Mouse (Mus musculus): Measurements from ENCODE around the gene Sipa1l1. TPM values are rescaled to one million over a fixed set of nuclear protein-coding genes. Genes with fewer than 3 reads are reported as not detected.
A peak's percentile ranks its signal among the peaks of the same experiment; 100 is the strongest.

The Sipa1l1 gene
- 13.0 and 14.1 TPM in 2 replicates for polyA plus RNA-seq (2014; fragmentation: Nextera tagmentation; extraction: Ambion mirVana)

DNA sequence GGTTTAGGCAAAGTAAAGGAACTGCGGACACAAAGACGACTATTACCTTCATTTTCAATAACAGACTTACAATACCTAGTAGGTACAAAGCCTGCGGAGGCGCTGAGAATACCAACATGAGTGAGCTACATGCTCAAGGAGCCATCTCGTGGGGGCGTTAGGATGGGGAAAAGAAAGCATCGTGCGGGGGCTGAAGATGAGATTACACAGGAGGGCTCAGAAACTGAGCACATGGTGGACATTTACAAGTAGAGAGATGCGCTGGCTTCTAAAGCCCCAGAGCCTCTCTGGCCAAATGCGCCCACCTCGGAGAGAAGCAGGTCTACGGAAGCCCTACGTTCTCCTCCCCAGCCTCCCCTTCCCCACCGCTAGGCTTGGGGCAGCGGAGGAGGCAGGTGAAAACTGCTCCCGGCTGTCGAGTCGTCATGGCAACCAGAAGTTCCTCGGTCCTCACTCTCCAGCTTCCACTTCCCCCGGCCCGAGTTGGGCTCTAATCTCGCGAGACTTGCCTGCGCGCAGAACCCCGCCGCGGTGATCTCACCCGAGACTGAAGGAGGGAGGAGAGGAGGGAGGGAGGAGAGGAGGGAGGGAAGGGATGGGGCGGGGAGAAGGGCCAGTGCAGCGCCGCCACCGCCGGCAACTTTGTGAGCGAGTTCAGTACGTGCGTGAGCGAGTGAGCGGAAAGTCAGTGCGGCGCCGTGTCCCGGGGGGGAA lies at the start of gene Sipa1l1:
TSS of gene Sipa1l1 (plus strand) at position 501 of the 714 bp plus-strand sequence.
- Histone ChIP-seq H3K4me2 (replicated peaks) (peak within 1 kb of the TSS; percentile 81), H3K4me3 (replicated peaks; ENCODE audit: low read length) (peak within 1 kb of the TSS; percentile 89), H3K9ac (peak within 1 kb of the TSS; percentile 80), H3K27me3 (ENCODE audit: control insufficient read depth, insufficient read depth, low read length) (no peaks in the 10 kb centered on the region), H3K36me3 (replicated peaks; ENCODE audit: control insufficient read depth, insufficient read depth) (no peaks in the 10 kb centered on the region), H3K9me3 (ENCODE audit: control insufficient read depth, low read length) (no peaks in the 10 kb centered on the region), H3K27ac (peak within 1 kb of the TSS; percentile 94), H3K4me1 (replicated peaks; ENCODE audit: control insufficient read depth, insufficient read depth, low read length) (peaks cover 17% of the 10 kb centered on the region)
- DNase-seq (ENCODE audit: low spot score) (peak; percentile 95), ATAC-seq (ENCODE audit: low FRiP score) (peak; percentile 94)
- WGBS: under 1% methylated on average over 40 of the region's 43 CpGs

- Histone ChIP-seq H3K4me1 (replicated peaks; ENCODE audit: control insufficient read depth, insufficient read depth, low read length) (peaks cover 4% of the 10 kb centered on the region; the same call in 1 of the 2 replicates), H3K4me2 (replicated peaks) (no peak overlapping the region), H3K4me3 (replicated peaks; ENCODE audit: low read length) (no peak overlapping the region), H3K9me3 (ENCODE audit: control insufficient read depth, low read length) (no peaks in the 10 kb centered on the region), H3K36me3 (replicated peaks; ENCODE audit: control insufficient read depth, insufficient read depth) (no peaks in the 10 kb centered on the region), H3K9ac (no peak overlapping the region), H3K27ac (no peak overlapping the region), H3K27me3 (ENCODE audit: control insufficient read depth, insufficient read depth, low read length) (no peaks in the 10 kb centered on the region)
- no peak for DNase-seq (ENCODE audit: low spot score)
- WGBS: 74% methylated on average over 10 of the region's 10 CpGs
- no peak for ATAC-seq (ENCODE audit: low FRiP score)
Measured at GRCm38 (mm10) chr12:82121947-82122346, 47.2 kb upstream of the Sipa1l1 start.

DNA sequence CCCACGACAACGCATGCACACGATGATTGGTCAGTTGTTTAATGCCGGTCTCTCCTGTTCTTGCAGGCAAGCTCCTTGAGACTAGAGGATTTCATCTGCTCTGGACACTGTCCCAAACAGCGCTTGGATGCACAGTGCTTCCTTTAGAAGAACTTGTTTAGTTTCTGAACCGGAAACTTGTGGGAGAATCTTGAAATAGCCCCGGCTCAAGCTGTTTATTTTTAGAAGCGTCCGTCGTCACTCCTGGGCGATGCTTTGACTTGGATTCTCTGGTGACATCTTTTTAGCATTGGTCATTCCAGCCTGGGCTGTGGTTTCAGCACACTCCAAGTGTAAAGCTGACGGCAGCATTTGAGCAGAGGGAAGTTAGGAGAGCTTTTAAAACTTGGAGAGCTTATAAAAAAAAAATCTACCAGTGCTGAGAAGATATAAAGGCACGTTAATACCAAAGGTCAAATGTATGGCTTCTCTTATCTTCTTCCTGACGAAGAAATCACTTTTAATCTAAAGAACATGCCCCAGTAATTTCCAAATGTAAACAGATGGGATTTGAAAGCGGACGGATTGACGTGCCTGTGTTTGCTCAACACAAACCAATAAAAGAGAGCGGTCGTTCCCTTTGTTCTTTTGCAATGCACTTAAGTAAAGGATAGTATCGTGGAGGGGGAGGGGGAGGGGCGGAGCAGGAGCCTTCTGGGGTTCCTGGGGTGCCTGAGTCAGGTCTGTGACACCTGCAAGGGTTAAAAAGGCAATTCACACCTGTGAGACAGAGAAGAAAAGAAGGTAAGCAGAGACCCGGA lies 46.5 kb upstream of the Sipa1l1 start:
- Histone ChIP-seq H3K4me1 (replicated peaks; ENCODE audit: control insufficient read depth, insufficient read depth, low read length) (peaks cover 4% of the 10 kb centered on the region; the same call in 1 of the 2 replicates), H3K9ac (no peak overlapping the region), H3K27me3 (ENCODE audit: control insufficient read depth, insufficient read depth, low read length) (no peaks in the 10 kb centered on the region), H3K36me3 (replicated peaks; ENCODE audit: control insufficient read depth, insufficient read depth) (no peaks in the 10 kb centered on the region), H3K27ac (no peak overlapping the region), H3K4me3 (replicated peaks; ENCODE audit: low read length) (no peak overlapping the region), H3K4me2 (replicated peaks) (peak overlapping the region; percentile 8; the same call in 1 of the 2 replicates), H3K9me3 (ENCODE audit: control insufficient read depth, low read length) (no peaks in the 10 kb centered on the region)
- WGBS: 37% methylated on average over 22 of the region's 22 CpGs
- DNase-seq (ENCODE audit: low spot score) (no peak), ATAC-seq (ENCODE audit: low FRiP score) (no peak)

GRCm38 (mm10) chr12:82126796-82127195 lies 42.3 kb upstream of the Sipa1l1 start:
- no peak overlapping the region for H3K4me3 ChIP-seq (replicated peaks; ENCODE audit: low read length)
- no peaks in the 10 kb centered on the region for H3K9me3 ChIP-seq (ENCODE audit: control insufficient read depth, low read length)
- DNase-seq (ENCODE audit: low spot score): no peak
- WGBS: 74% methylated on average over 3 of the region's 3 CpGs
- no peaks in the 10 kb centered on the region for H3K36me3 ChIP-seq (replicated peaks; ENCODE audit: control insufficient read depth, insufficient read depth)
- no peaks in the 10 kb centered on the region for H3K27me3 ChIP-seq (ENCODE audit: control insufficient read depth, insufficient read depth, low read length)
- H3K9ac ChIP-seq: no peak overlapping the region
- peaks cover 4% of the 10 kb centered on the region; the same call in 1 of the 2 replicates for H3K4me1 ChIP-seq (replicated peaks; ENCODE audit: control insufficient read depth, insufficient read depth, low read length)
- H3K4me2 ChIP-seq (replicated peaks): no peak overlapping the region
- no peak overlapping the region for H3K27ac ChIP-seq
- ATAC-seq (ENCODE audit: low FRiP score): no peak

DNA sequence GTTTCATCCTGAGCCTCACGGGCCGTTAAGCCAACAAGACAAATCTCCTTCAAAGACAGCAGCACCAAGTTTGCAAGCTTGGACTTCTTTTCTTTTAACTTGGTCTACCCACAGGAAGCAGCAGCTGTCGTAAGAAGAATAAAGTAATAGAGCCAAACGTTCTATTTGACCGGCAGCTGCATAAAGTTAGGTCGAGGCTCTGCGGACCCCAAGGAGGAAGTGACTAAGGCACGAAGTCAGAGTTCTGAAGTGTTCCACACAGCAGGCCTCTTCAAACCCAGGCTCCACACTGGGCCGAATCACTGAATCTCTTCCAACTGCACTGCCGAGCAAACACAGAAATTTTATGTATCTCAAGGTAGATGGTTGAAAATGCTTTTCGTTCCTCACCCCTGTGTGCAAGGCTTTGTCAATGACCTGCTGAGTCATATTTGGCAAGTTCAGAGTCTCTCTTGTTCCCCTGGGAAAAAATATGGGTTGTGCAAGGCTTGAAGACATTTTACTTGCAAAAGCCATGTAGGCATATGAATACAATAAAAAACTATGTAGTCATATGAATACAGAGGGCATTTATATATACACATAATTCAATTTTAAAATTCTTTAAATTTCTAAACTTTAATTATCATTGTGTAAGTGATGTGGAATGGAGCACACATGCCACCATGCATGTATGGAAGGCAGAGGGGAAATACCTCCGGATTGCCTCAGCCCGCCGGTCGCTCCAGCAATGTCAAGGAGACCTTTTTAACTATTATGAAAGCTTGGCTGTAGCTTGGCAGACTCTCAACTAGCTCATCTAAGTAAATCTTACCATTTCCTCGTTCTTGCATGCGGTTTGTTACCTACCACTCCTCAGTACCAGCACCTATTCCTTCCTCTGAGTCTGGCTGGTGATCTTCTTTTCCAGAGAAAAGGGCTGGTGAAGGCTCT lies 29.6 kb upstream of the Sipa1l1 start:
- Histone ChIP-seq H3K9me3 (ENCODE audit: control insufficient read depth, low read length) (0 out of 2 replicates have a peak, but pooled peaks cover 2% of the 10 kb centered on the region), H3K27ac (no peak overlapping the region), H3K9ac (no peak overlapping the region), H3K4me3 (replicated peaks; ENCODE audit: low read length) (no peak overlapping the region), H3K4me1 (replicated peaks; ENCODE audit: control insufficient read depth, insufficient read depth, low read length) (no peaks in the 10 kb centered on the region), H3K36me3 (replicated peaks; ENCODE audit: control insufficient read depth, insufficient read depth) (no peaks in the 10 kb centered on the region), H3K27me3 (ENCODE audit: control insufficient read depth, insufficient read depth, low read length) (no peaks in the 10 kb centered on the region), H3K4me2 (replicated peaks) (no peak overlapping the region)
- ATAC-seq (ENCODE audit: low FRiP score): no peak
- WGBS: 91% methylated on average over 17 of the region's 17 CpGs
- DNase-seq (ENCODE audit: low spot score): no peak

- Histone ChIP-seq H3K4me2 (replicated peaks) (no peak overlapping the region), H3K27ac (no peak overlapping the region), H3K9ac (no peak overlapping the region), H3K9me3 (ENCODE audit: control insufficient read depth, low read length) (no peaks in the 10 kb centered on the region), H3K4me3 (replicated peaks; ENCODE audit: low read length) (no peak overlapping the region), H3K36me3 (replicated peaks; ENCODE audit: control insufficient read depth, insufficient read depth) (no peaks in the 10 kb centered on the region), H3K27me3 (ENCODE audit: control insufficient read depth, insufficient read depth, low read length) (no peaks in the 10 kb centered on the region), H3K4me1 (replicated peaks; ENCODE audit: control insufficient read depth, insufficient read depth, low read length) (peaks cover 5% of the 10 kb centered on the region; the same call in 1 of the 2 replicates)
- no peak for DNase-seq (ENCODE audit: low spot score)
- WGBS: 85% methylated on average over 3 of the region's 3 CpGs
- no peak for ATAC-seq (ENCODE audit: low FRiP score)
Measured at GRCm38 (mm10) chr12:82143371-82143770, 25.7 kb upstream of the Sipa1l1 start.

GRCm38 (mm10) chr12:82145173-82145572 lies 23.9 kb upstream of the Sipa1l1 start:
- H3K9ac ChIP-seq: no peak overlapping the region
- H3K27ac ChIP-seq: no peak overlapping the region
- no peak for DNase-seq (ENCODE audit: low spot score)
- peaks cover 5% of the 10 kb centered on the region; the same call in 1 of the 2 replicates for H3K4me1 ChIP-seq (replicated peaks; ENCODE audit: control insufficient read depth, insufficient read depth, low read length)
- no peaks in the 10 kb centered on the region for H3K36me3 ChIP-seq (replicated peaks; ENCODE audit: control insufficient read depth, insufficient read depth)
- H3K9me3 ChIP-seq (ENCODE audit: control insufficient read depth, low read length): no peaks in the 10 kb centered on the region
- H3K27me3 ChIP-seq (ENCODE audit: control insufficient read depth, insufficient read depth, low read length): no peaks in the 10 kb centered on the region
- no peak for ATAC-seq (ENCODE audit: low FRiP score)
- H3K4me2 ChIP-seq (replicated peaks): no peak overlapping the region
- H3K4me3 ChIP-seq (replicated peaks; ENCODE audit: low read length): no peak overlapping the region

- 22% methylated on average over 12 of the region's 12 CpGs for WGBS
- no peaks in the 10 kb centered on the region for H3K27me3 ChIP-seq (ENCODE audit: control insufficient read depth, insufficient read depth, low read length)
- no peak for DNase-seq (ENCODE audit: low spot score)
- ATAC-seq (ENCODE audit: low FRiP score): no peak
- no peaks in the 10 kb centered on the region for H3K36me3 ChIP-seq (replicated peaks; ENCODE audit: control insufficient read depth, insufficient read depth)
- H3K27ac ChIP-seq: no peak overlapping the region
- H3K9me3 ChIP-seq (ENCODE audit: control insufficient read depth, low read length): no peaks in the 10 kb centered on the region
- no peak overlapping the region for H3K9ac ChIP-seq
- no peak overlapping the region for H3K4me2 ChIP-seq (replicated peaks)
- no peak overlapping the region for H3K4me3 ChIP-seq (replicated peaks; ENCODE audit: low read length)
- peaks cover 5% of the 10 kb centered on the region; the same call in 1 of the 2 replicates for H3K4me1 ChIP-seq (replicated peaks; ENCODE audit: control insufficient read depth, insufficient read depth, low read length)
Measured at GRCm38 (mm10) chr12:82147021-82147693, 22.0 kb upstream of the Sipa1l1 start.

All from hindbrain, embryonic 14.5 days (tissue).